Mouse (Mus musculus) embryonic facial prominence, embryonic 13.5 days (tissue): Measurements from ENCODE around the gene Cldn15. TPM values are rescaled to one million over a fixed set of nuclear protein-coding genes. Genes with fewer than 3 reads are reported as not detected.

ENCODE experiments used
- ATAC-seq: fragments of 200-750 bp; cut with Nextera tagmentation; 2 replicates; pipeline ENCODE4 v1.8.0; 2017; ENCODE audit warnings: low read depth; ENCODE audit not compliant: insufficient number of reproducible peaks, insufficient read depth, low FRiP score, low TSS enrichment
- H3K27ac ChIP-seq: fragments of 300-500 bp; sonication (generic); 2 replicates; pipeline ENCODE4 v1.5.1; 2015; ENCODE audit warnings: moderate library complexity, mild to moderate bottlenecking, inconsistent platforms
- H3K27me3 ChIP-seq: fragments of 300-500 bp; sonication (generic); 2 replicates; pipeline ENCODE4 v1.6.1; 2015; ENCODE audit warnings: mild to moderate bottlenecking, inconsistent platforms
- H3K36me3 ChIP-seq: fragments of 300-500 bp; sonication (generic); 2 replicates; pipeline ENCODE4 v1.6.1; 2015; ENCODE audit warnings: mild to moderate bottlenecking, inconsistent platforms
- H3K4me1 ChIP-seq: fragments of 300-500 bp; sonication (generic); 2 replicates; pipeline ENCODE4 v1.6.1; 2015; ENCODE audit warnings: inconsistent platforms
- H3K4me2 ChIP-seq: fragments of 300-500 bp; sonication (generic); 2 replicates; pipeline ENCODE4 v1.6.1; 2015; ENCODE audit warnings: moderate library complexity, mild to moderate bottlenecking, inconsistent platforms
- H3K4me3 ChIP-seq: fragments of 300-500 bp; sonication (generic); 2 replicates; pipeline ENCODE4 v1.5.1; 2015; ENCODE audit warnings: mild to moderate bottlenecking, inconsistent platforms
- H3K9ac ChIP-seq: fragments of 300-500 bp; sonication (generic); 2 replicates; pipeline ENCODE4 v1.6.1; 2015; ENCODE audit warnings: mild to moderate bottlenecking, inconsistent platforms
- H3K9me3 ChIP-seq: fragments of 300-500 bp; sonication (generic); 2 replicates; pipeline ENCODE4 v1.6.1; 2016; ENCODE audit warnings: inconsistent platforms
- WGBS: fragments of 180-500 bp; shearing (Covaris S2); methylation state at CpG from one replicate; pipeline ENCODE4 v1.1.7; 2015; ENCODE audit warnings: mixed read lengths; 5-methylcytosine and 5-hydroxymethylcytosine counted together
- polyA plus RNA-seq: library from polyadenylated mRNA; unstranded; fragments of >200 nt; fragmentation: Nextera tagmentation; extraction: Ambion mirVana; gene quantifications from 2 replicates; pipeline ENCODE4 v1.2.1, GENCODE M21; 2015

The Cldn15 gene
- polyA plus RNA-seq, 1 experiment from 2014 or later, result 0.44 TPM

DNA sequence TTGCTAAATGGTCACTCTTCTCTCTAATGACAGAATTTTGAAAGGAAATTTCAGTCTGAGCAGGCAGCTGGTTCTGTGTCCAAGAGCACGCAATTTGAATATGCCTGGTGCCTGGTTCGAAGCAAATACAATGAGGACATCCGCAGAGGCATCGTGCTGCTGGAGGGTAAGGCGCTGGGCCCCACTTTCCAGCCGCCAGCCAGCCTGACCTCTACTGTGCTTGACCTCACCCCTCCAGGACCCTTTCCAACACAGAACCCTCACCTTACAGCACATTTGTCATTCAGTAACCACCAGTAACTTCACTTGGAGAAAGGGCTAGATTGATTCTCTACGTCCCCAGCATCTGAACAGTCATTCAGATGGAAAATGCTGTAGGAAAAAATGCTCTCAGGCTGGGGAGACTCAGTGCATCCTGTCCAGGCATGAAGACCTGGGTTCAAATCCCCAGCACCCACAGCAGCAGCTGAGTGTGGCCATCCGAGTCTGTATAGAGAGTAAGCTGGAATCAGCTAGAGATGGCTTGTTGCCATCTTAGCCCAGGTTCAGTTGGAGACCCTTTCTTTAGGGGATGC is 3.4 kb upstream of the Cldn15 start:
- Histone ChIP-seq H3K27ac (peak overlapping the region; percentile 88), H3K9ac (peak overlapping the region; percentile 74)
- no peak for ATAC-seq

GRCm38 (mm10) chr5:136965210-136965609 is 1.2 kb upstream of the Cldn15 start:
- ATAC-seq, result no peak
- WGBS, result 87% methylated on average over 9 of the region's 9 CpGs
- Histone ChIP-seq H3K9me3 (no peaks in the 10 kb centered on the region), H3K27ac (no peak overlapping the region), H3K4me2 (no peak overlapping the region), H3K36me3 (peaks cover 52% of the 10 kb centered on the region), H3K4me3 (no peak overlapping the region), H3K27me3 (no peaks in the 10 kb centered on the region), H3K9ac (no peak overlapping the region), H3K4me1 (peaks cover 24% of the 10 kb centered on the region)

More for the DNA sequence above, 3.4 kb upstream of the Cldn15 start:
- H3K4me2 ChIP-seq, result peak overlapping the region; percentile 84
- peaks cover 27% of the 10 kb centered on the region for H3K4me1 ChIP-seq
- H3K9me3 ChIP-seq, result no peaks in the 10 kb centered on the region
- no peaks in the 10 kb centered on the region for H3K27me3 ChIP-seq
- 78% methylated on average over 8 of the region's 8 CpGs for WGBS
- peak overlapping the region; percentile 67 for H3K4me3 ChIP-seq
- peaks cover 46% of the 10 kb centered on the region for H3K36me3 ChIP-seq

- no peak overlapping the region for H3K9ac ChIP-seq
- H3K4me1 ChIP-seq, result peaks cover 24% of the 10 kb centered on the region
- H3K27ac ChIP-seq, result no peak overlapping the region
- H3K4me2 ChIP-seq, result no peak overlapping the region
- WGBS, result 87% methylated on average over 8 of the region's 8 CpGs
- peaks cover 52% of the 10 kb centered on the region for H3K36me3 ChIP-seq
- no peaks in the 10 kb centered on the region for H3K27me3 ChIP-seq
- H3K9me3 ChIP-seq, result no peaks in the 10 kb centered on the region
- ATAC-seq, result no peak
- H3K4me3 ChIP-seq, result no peak overlapping the region
Measured at GRCm38 (mm10) chr5:136965686-136966085, 730 bp upstream of the Cldn15 start.

DNA sequence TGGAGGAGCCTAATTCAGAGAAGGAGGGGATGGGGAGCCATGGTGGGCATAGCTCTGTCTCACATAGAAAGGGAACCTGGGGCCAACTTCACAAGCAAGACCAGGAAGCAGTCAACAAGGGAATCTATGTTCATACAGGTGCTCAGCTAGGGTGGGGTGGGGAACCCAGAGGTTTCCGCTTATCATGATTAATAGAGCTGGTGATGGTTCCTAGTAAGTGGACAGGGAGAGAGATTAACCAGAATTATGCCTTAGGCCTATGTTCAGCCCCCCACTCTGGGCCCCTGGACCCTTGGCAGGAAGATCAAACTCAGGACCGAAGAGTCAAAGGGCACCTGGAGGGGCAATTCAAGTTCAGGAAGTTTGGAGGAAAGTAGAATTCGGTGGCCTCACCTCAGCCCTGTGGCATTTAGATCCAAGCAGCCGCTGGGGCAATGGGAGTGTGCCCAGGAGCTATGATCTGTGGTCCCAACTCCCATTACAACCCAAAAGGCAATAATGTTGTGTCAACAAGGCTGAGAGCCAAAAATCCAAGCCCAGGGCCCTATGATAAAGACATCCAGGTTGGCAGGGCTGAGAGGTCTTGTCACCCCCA is 542 bp downstream of the Cldn15 start:
- Histone ChIP-seq H3K4me2 (no peak overlapping the region), H3K36me3 (peaks cover 52% of the 10 kb centered on the region), H3K4me3 (no peak overlapping the region), H3K9me3 (no peaks in the 10 kb centered on the region), H3K27ac (no peak overlapping the region), H3K9ac (no peak overlapping the region), H3K27me3 (no peaks in the 10 kb centered on the region), H3K4me1 (peaks cover 17% of the 10 kb centered on the region)
- 78% methylated on average over 4 of the region's 4 CpGs for WGBS
- ATAC-seq, result no peak

DNA sequence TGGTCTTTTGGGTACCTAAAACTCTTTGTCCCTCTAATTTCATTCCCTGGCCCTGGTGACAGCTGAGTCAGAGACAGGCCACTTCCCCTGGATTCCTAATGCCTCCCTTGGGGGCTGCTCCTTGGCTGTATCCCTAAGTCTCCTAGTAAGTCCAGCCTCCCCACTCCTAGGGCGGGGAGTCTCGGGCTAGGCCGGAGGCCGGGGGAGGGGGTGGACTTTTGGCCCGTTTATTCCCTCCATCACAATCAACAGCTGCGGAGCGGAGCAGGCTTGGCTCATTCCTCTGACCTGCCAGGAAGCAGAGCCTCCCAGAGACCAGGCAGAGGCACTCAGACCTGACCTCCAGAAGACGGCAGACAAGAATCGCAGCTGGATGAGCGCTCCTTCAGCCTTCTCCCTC is 1.2 kb downstream of the Cldn15 start:
- H3K27ac ChIP-seq, result no peak overlapping the region
- H3K9ac ChIP-seq, result no peak overlapping the region
- no peak for ATAC-seq
- 79% methylated on average over 10 of the region's 10 CpGs for WGBS
- H3K36me3 ChIP-seq, result peaks cover 52% of the 10 kb centered on the region
- H3K4me1 ChIP-seq, result peaks cover 17% of the 10 kb centered on the region
- no peak overlapping the region for H3K4me3 ChIP-seq
- no peaks in the 10 kb centered on the region for H3K9me3 ChIP-seq
- H3K27me3 ChIP-seq, result no peaks in the 10 kb centered on the region
- H3K4me2 ChIP-seq, result no peak overlapping the region

- 74% methylated on average over 1 of the region's 1 CpGs for WGBS
- ATAC-seq, result no peak
Measured at GRCm38 (mm10) chr5:136970703-136971102, 4.3 kb downstream of the Cldn15 start.

DNA sequence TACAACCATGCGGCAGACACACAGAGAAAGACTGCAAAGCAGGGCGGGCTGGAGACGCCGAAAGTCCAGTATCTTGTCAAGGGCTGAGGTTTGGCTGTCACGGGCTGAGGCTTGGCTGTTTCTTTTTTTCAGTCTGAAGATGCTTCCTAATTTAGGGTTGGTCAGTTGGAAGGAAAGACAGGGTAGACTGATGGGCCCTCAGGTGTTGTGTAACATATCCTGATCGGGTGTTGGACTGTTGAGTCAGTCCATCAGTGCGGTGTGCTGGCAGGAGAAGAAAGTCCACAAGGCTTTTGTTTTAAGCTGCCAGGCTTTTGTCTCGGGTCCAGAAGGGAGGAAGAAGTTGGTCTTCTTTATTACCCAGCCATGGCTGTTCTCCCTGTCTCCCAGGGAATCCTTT is 7.3 kb downstream of the Cldn15 start:
- Histone ChIP-seq H3K36me3 (no peaks in the 10 kb centered on the region), H3K4me1 (no peaks in the 10 kb centered on the region), H3K4me3 (no peak overlapping the region), H3K9me3 (no peaks in the 10 kb centered on the region), H3K9ac (no peak overlapping the region), H3K4me2 (no peak overlapping the region), H3K27me3 (no peaks in the 10 kb centered on the region), H3K27ac (no peak overlapping the region)
- ATAC-seq, result no peak
- WGBS, result 79% methylated on average over 8 of the region's 8 CpGs

More at GRCm38 (mm10) chr5:136970703-136971102, 4.3 kb downstream of the Cldn15 start:
- H3K27ac ChIP-seq, result no peak overlapping the region
- H3K9ac ChIP-seq, result no peak overlapping the region
- H3K4me3 ChIP-seq, result no peak overlapping the region
- H3K36me3 ChIP-seq, result peaks cover 24% of the 10 kb centered on the region
- H3K27me3 ChIP-seq, result no peaks in the 10 kb centered on the region
- H3K4me2 ChIP-seq, result no peak overlapping the region
- H3K4me1 ChIP-seq, result peaks cover 9% of the 10 kb centered on the region; the same call in 1 of the 2 replicates
- H3K9me3 ChIP-seq, result no peaks in the 10 kb centered on the region

DNA sequence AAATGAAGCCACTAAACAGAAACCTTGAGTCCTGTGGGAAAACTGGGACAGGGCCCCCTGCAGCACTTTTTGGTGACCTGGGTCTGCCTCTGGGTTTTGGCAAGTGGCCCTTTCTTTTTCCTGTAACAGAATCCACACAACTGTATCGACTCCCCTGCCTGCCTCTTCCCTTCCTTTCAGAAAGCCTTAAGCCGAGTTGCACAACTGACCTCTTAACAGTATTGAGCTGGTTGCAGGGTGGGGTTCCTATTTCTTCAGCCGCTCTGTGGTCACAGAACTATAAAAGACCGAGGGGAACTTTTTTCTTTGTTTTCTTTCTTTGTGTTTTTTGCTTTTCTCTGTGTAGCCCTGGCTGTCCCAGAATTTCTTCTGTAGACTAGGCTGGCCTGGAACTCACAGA is 11.4 kb downstream of the Cldn15 start:
- no peak overlapping the region for H3K4me2 ChIP-seq
- ATAC-seq, result no peak
- H3K36me3 ChIP-seq, result peaks cover 26% of the 10 kb centered on the region
- H3K4me1 ChIP-seq, result no peaks in the 10 kb centered on the region
- no peak overlapping the region for H3K9ac ChIP-seq
- 63% methylated on average over 4 of the region's 4 CpGs for WGBS
- H3K9me3 ChIP-seq, result no peaks in the 10 kb centered on the region
- no peak overlapping the region for H3K4me3 ChIP-seq
- no peaks in the 10 kb centered on the region for H3K27me3 ChIP-seq
- H3K27ac ChIP-seq, result no peak overlapping the region

GRCm38 (mm10) chr5:136979762-136980161 is 13.3 kb downstream of the Cldn15 start:
- no peak for ATAC-seq
- peaks cover 41% of the 10 kb centered on the region for H3K36me3 ChIP-seq
- no peaks in the 10 kb centered on the region for H3K4me1 ChIP-seq

DNA sequence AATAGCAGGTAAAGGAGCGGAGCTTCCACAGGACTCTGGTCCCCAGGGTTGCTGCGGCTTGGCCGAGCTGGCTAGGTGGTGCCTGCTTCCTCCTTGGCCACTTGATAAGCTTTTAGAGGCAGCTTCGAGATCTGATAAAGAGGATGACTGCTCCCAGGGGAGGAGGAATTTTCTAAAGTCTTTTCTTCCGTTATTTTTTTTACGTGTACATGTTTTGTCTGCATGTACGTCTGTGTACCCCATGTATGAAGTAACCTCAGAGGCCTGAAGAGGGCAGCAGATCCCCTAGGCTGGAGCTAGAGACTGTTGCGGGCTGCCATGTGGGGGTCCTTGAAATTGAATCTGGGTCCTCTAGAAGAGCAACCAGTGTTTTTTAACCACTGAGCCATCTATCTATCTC is 14.6 kb downstream of the Cldn15 start:
- Histone ChIP-seq H3K4me1 (peaks cover 2% of the 10 kb centered on the region), H3K36me3 (peaks cover 41% of the 10 kb centered on the region), H3K9me3 (no peaks in the 10 kb centered on the region), H3K4me2 (no peak overlapping the region), H3K27me3 (no peaks in the 10 kb centered on the region), H3K27ac (no peak overlapping the region), H3K4me3 (no peak overlapping the region), H3K9ac (no peak overlapping the region)
- ATAC-seq, result no peak
- 87% methylated on average over 8 of the region's 8 CpGs for WGBS

More at GRCm38 (mm10) chr5:136979762-136980161, 13.3 kb downstream of the Cldn15 start:
- WGBS, result 71% methylated on average over 2 of the region's 2 CpGs
- Histone ChIP-seq H3K9ac (no peak overlapping the region), H3K27me3 (no peaks in the 10 kb centered on the region), H3K4me3 (no peak overlapping the region), H3K4me2 (no peak overlapping the region), H3K9me3 (no peaks in the 10 kb centered on the region), H3K27ac (no peak overlapping the region)

GRCm38 (mm10) chr5:136982338-136982930 is 16.0 kb downstream of the Cldn15 start:
- Histone ChIP-seq H3K9ac (no peak overlapping the region), H3K4me1 (peaks cover 6% of the 10 kb centered on the region), H3K9me3 (no peaks in the 10 kb centered on the region), H3K4me3 (no peak overlapping the region), H3K27me3 (no peaks in the 10 kb centered on the region), H3K36me3 (peaks cover 41% of the 10 kb centered on the region), H3K4me2 (no peak overlapping the region), H3K27ac (no peak overlapping the region)
- ATAC-seq, result no peak
- 47% methylated on average over 15 of the region's 16 CpGs for WGBS

DNA sequence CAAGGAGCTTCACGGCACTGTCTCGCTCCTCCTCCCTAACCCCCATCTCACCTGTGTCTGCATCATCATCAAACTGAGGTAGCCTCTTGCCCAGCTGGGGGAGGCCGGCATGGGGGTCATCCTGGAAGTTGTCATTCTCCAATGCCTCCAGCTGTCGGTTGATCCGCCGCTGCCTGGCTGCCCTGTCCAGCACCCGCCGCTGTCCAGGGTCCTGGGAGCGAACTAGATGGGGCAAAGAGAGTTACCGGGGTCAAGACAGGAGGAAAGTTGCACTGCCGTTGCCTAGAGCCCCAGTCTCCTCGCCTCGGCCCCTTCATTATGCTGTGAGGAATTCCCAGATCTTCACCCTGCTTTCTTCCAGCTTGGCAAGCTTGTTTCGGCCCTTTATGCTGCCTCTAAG is 18.4 kb downstream of the Cldn15 start:
- Histone ChIP-seq H3K4me3 (no peak overlapping the region), H3K27ac (no peak overlapping the region), H3K9me3 (no peaks in the 10 kb centered on the region), H3K36me3 (peaks cover 52% of the 10 kb centered on the region), H3K4me2 (no peak overlapping the region), H3K9ac (no peak overlapping the region), H3K27me3 (no peaks in the 10 kb centered on the region), H3K4me1 (peaks cover 14% of the 10 kb centered on the region)
- WGBS, result 51% methylated on average over 14 of the region's 14 CpGs
- ATAC-seq, result no peak
